Comparison of ENCODE assay signal across 23 mouse cellular contexts in genomic region chr8:113676811-113677210, GRCm38 (mm10). TPM values are rescaled to one million over a fixed set of nuclear protein-coding genes. Genes with fewer than 3 reads are reported as not detected.
"Had no signal": no experiment of that assay in that cellular context is flagged by ENCODE, and none has a peak within 500 bp of the region (broad histone marks: within the 10 kb centered on the region; RNA-seq: fewer than 3 reads in every experiment).

No protein-coding gene starts in this region.

- H3K4me3 ChIP-seq: megakaryocyte, embryonic 14.5 days; midbrain, embryonic 13.5 days; midbrain, embryonic 15.5 days; neural tube, embryonic 12.5 days; stomach, embryonic 15.5 days had no signal

- ATAC-seq: midbrain, embryonic 13.5 days; midbrain, embryonic 15.5 days had no signal

- H3K36me3 ChIP-seq: midbrain, embryonic 13.5 days; midbrain, embryonic 15.5 days; neural tube, embryonic 12.5 days; stomach, embryonic 15.5 days had no signal

- H3K9me3 ChIP-seq: midbrain, embryonic 13.5 days; midbrain, embryonic 15.5 days; neural tube, embryonic 12.5 days; stomach, embryonic 15.5 days had no signal

- H3K27ac ChIP-seq: macrophage; midbrain, embryonic 13.5 days; midbrain, embryonic 15.5 days; neural tube, embryonic 12.5 days; stomach, embryonic 15.5 days; stomach, postnatal 0 days had no signal

- DNase-seq: lung, adult 18-20 months; lung, embryonic 14.5 days; lung, postnatal 10 days; lung, postnatal 36 days; right cerebral cortex, postnatal 14 days; thymus, adult 2 months; thymus, postnatal 25 days; thymus, postnatal 4 days had no signal

- H3K27me3 ChIP-seq: megakaryocyte, embryonic 14.5 days; midbrain, embryonic 13.5 days; midbrain, embryonic 15.5 days; neural tube, embryonic 12.5 days; stomach, embryonic 15.5 days had no signal

- H3K4me1 ChIP-seq: midbrain, embryonic 15.5 days; neural tube, embryonic 12.5 days; stomach, embryonic 15.5 days had no signal

- H3K4me2 ChIP-seq: lung, embryonic 14.5 days; midbrain, embryonic 11.5 days; midbrain, embryonic 13.5 days; midbrain, embryonic 15.5 days; neural tube, embryonic 12.5 days; stomach, embryonic 15.5 days had no signal

- H3K9ac ChIP-seq: lung, embryonic 14.5 days; midbrain, embryonic 13.5 days; midbrain, embryonic 15.5 days; neural tube, embryonic 12.5 days; stomach, embryonic 15.5 days had no signal

RNA-seq across cellular contexts. Expression of gene Syce1l, which starts 33.8 kb away (rescaled TPM):
- total RNA-seq: megakaryocyte progenitor cell, adult 5-6 weeks; midbrain, postnatal 0 days; monocyte, adult 5-6 weeks; neutrophil, adult 5-6 weeks had no signal
- polyA plus RNA-seq: lung, embryonic 14.5 days; lung, embryonic 16.5 days; macrophage; midbrain, embryonic 11.5 days; midbrain, embryonic 15.5 days; neural tube, embryonic 12.5 days; neural tube, embryonic 14.5 days; spleen, adult 2 months; stomach, embryonic 15.5 days; stomach, postnatal 0 days; thymus, adult 2 months had no signal
